Mouse (Mus musculus) thymus, adult 2 months (tissue): ENCODE data around the gene Acsbg1.

ENCODE experiments used
- CTCF ChIP-seq: fragments of 200-500 bp; IDR thresholded peaks from 2 replicates; pipeline ENCODE4 v1.5.1; 2012; ENCODE audit warnings: mild to moderate bottlenecking, control low read depth, low read length, moderate library complexity, borderline replicate concordance; ENCODE audit not compliant: control insufficient read depth, poor library complexity, insufficient read depth; ENCODE audit errors: extremely low read depth
- POLR2A ChIP-seq: fragments of 200-500 bp; IDR thresholded peaks from 2 replicates; pipeline ENCODE4 v1.6.1; 2012; ENCODE audit warnings: mild to moderate bottlenecking, low read length, control low read depth, moderate library complexity; ENCODE audit not compliant: control insufficient read depth, poor library complexity, insufficient read depth; ENCODE audit errors: extremely low read depth

- TF ChIP-seq CTCF, result no peak
- no peak for TF ChIP-seq POLR2A
Observed at GRCm38 (mm10) chr9:54614182-54614850, 47.4 kb downstream of the Acsbg1 start.
